In genomic region chr7:30935422-30936099, GRCm38 (mm10) we compare ENCODE assay signal across 15 mouse cellular contexts. TPM values are rescaled to one million over a fixed set of nuclear protein-coding genes. Genes with fewer than 3 reads are reported as not detected.
"Had no signal": no experiment of that assay in that cellular context is flagged by ENCODE, and none has a peak within 500 bp of the region (broad histone marks: within the 10 kb centered on the region; RNA-seq: fewer than 3 reads in every experiment).

No protein-coding gene starts in this region.

RNA-seq across cellular contexts. Expression of gene Hamp, which starts 8.3 kb away (rescaled TPM):
- total RNA-seq: megakaryocyte-erythroid progenitor cell, adult 5-6 weeks had no signal
- polyA plus RNA-seq: lung, embryonic 14.5 days; lung, embryonic 16.5 days; midbrain, embryonic 10.5 days; midbrain, embryonic 12.5 days; midbrain, embryonic 14.5 days; midbrain, embryonic 16.5 days; myocyte; neural tube, embryonic 11.5 days; neural tube, embryonic 13.5 days; neural tube, embryonic 15.5 days; stomach, embryonic 14.5 days had no signal

RNA-seq across cellular contexts. Expression of gene Hamp2, which starts 11.1 kb away (rescaled TPM):
- total RNA-seq: megakaryocyte-erythroid progenitor cell, adult 5-6 weeks had no signal
- polyA plus RNA-seq: liver, embryonic 14.5 days; liver, embryonic 16.5 days; lung, embryonic 14.5 days; lung, embryonic 16.5 days; midbrain, embryonic 10.5 days; midbrain, embryonic 12.5 days; midbrain, embryonic 14.5 days; midbrain, embryonic 16.5 days; myocyte; neural tube, embryonic 11.5 days; neural tube, embryonic 13.5 days; neural tube, embryonic 15.5 days; stomach, embryonic 14.5 days; stomach, embryonic 16.5 days had no signal
